Mouse (Mus musculus) heart, embryonic 11.5 days (tissue): Measurements from ENCODE around the gene Tnk2. TPM values are rescaled to one million over a fixed set of nuclear protein-coding genes. Genes with fewer than 3 reads are reported as not detected.

Experiments
- ATAC-seq: fragments of 200-750 bp; cut with Nextera tagmentation; replicated peaks from 2 replicates; pipeline ENCODE4 v1.8.0; 2017; ENCODE audit warnings: moderate library complexity; ENCODE audit not compliant: insufficient number of reproducible peaks, low FRiP score, low TSS enrichment
- H3K27ac ChIP-seq: fragments of 300-500 bp; sonication (generic); 2 replicates; pipeline ENCODE4 v1.5.1; 2014; ENCODE audit warnings: mild to moderate bottlenecking, low read depth, low read length
- H3K27me3 ChIP-seq: fragments of 300-500 bp; sonication (generic); 2 replicates; pipeline ENCODE4 v1.6.1; 2014; ENCODE audit warnings: mild to moderate bottlenecking, low read length, mixed read lengths; ENCODE audit not compliant: control insufficient read depth, insufficient read depth
- H3K36me3 ChIP-seq: fragments of 300-500 bp; sonication (generic); 2 replicates; pipeline ENCODE4 v1.6.1; 2014; ENCODE audit warnings: mild to moderate bottlenecking, low read length, moderate library complexity, mixed read lengths; ENCODE audit not compliant: control insufficient read depth, insufficient read depth
- H3K4me1 ChIP-seq: fragments of 300-500 bp; sonication (generic); 2 replicates; pipeline ENCODE4 v1.6.1; 2014; ENCODE audit warnings: low read length; ENCODE audit not compliant: control insufficient read depth, insufficient read depth
- H3K4me2 ChIP-seq: fragments of 300-500 bp; sonication (generic); 2 replicates; pipeline ENCODE4 v1.6.1; 2014; ENCODE audit warnings: mild to moderate bottlenecking, moderate library complexity
- H3K4me3 ChIP-seq: fragments of 300-500 bp; sonication (generic); 2 replicates; pipeline ENCODE4 v1.5.1; 2014; ENCODE audit warnings: low read depth, low read length
- H3K9ac ChIP-seq: fragments of 300-500 bp; sonication (generic); 2 replicates; pipeline ENCODE4 v1.6.1; 2014; ENCODE audit warnings: mild to moderate bottlenecking, low read depth, low read length, moderate library complexity
- H3K9me3 ChIP-seq: fragments of 300-500 bp; sonication (generic); replicated peaks from 2 replicates; pipeline ENCODE4 v1.6.1; 2016; ENCODE audit warnings: low read length; ENCODE audit not compliant: control insufficient read depth
- WGBS: fragments of 180-500 bp; shearing (Covaris S2); extraction: QIAGEN DNeasy Blood & Tissue Kit; methylation state at CpG from one replicate; pipeline ENCODE4 v1.1.7; 2014; ENCODE audit not compliant: insufficient replicate concordance; 5-methylcytosine and 5-hydroxymethylcytosine counted together
- polyA plus RNA-seq: library from polyadenylated mRNA; unstranded; fragments of >200 nt; fragmentation: Nextera tagmentation; extraction: Ambion mirVana; gene quantifications from 2 replicates; pipeline ENCODE4 v1.2.1, GENCODE M21; 2014

The Tnk2 gene
- polyA plus RNA-seq, 1 experiment from 2014 or later: 6.9 TPM

DNA sequence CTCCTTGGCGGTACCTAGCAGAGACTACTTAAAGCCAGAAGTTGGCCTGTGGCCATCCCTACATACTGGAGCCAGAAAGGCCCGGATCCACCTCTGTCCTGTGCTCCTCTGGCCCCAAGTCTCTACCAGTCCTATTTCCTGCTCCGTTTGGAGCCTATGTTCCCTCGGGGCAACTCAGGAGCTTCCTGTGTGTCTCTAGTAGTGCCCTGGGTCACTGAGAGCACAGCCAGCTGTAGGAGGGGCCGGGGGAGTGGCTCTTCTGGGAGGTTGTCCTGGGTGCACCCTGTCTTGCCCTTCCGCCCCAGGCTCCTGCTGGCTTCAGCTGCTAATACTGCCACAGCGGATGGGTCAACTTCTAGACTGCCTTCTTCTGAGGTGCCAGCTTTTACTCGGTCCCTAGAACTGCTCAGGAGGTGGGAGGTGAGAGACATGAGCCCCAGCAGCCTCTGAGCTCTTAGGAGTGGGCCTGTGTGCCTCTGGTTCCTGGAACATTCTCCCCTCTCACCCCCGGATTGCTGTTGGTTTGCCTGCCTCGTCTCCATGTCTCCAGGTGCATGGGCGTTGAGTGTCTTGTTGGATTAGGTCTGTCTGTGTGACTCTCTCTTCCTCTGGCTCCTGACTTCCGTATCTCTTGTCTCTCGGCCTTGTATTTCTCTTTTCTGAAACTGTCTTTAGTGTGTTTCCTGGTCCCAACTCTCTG lies 29.3 kb downstream of the Tnk2 start:
- WGBS: 74% methylated on average over 13 of the region's 13 CpGs
- H3K4me3 ChIP-seq: no peak overlapping the region
- 0 out of 2 replicates have a peak overlapping the region, but pooled peaks have one; percentile 6 for H3K27ac ChIP-seq
- H3K9ac ChIP-seq: 0 out of 2 replicates have a peak overlapping the region, but pooled peaks have one; percentile 16
- H3K4me2 ChIP-seq: peak overlapping the region; percentile 42
- peaks cover 36% of the 10 kb centered on the region for H3K4me1 ChIP-seq
- no peaks in the 10 kb centered on the region for H3K9me3 ChIP-seq
- H3K27me3 ChIP-seq: 0 out of 2 replicates have a peak, but pooled peaks cover 2% of the 10 kb centered on the region
- ATAC-seq: no peak
- H3K36me3 ChIP-seq: peaks cover 10% of the 10 kb centered on the region; the same call in 1 of the 2 replicates

DNA sequence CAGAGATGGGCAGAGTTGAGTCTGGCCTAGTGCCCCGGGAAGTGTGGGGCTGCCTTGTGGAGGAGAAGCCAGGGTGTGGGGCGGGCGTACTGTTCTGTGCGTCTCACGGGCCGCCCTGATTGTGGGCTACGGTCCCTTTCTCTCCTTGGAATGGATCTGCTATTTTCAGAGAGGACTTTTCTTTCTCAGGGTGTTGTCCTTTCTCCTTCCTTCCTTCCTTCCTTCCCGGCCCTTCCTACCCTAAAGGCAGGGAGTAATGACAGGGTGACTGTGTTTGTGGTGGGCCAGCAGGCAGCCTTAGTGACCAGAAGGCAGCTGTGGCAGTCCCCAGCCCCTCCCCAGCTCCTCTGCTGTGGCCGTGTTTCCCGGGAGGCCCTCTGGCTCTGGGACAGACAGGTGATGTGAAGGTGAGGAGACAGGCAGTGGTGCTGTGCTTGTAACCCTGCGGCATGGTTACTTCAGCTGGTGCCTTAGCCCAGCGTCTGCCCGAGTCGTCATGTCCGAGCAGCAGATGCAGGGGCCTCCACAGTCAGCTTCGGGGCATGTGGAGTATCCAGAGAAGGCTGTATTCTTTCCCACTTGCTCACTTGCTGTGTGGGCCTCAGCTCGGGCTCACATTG lies 30.6 kb downstream of the Tnk2 start:
- ATAC-seq: no peak
- no peak overlapping the region for H3K9ac ChIP-seq
- H3K4me1 ChIP-seq: peaks cover 34% of the 10 kb centered on the region
- H3K27me3 ChIP-seq: 0 out of 2 replicates have a peak, but pooled peaks cover 2% of the 10 kb centered on the region
- no peaks in the 10 kb centered on the region for H3K9me3 ChIP-seq
- H3K36me3 ChIP-seq: peaks cover 10% of the 10 kb centered on the region; the same call in 1 of the 2 replicates
- H3K4me3 ChIP-seq: no peak overlapping the region
- no peak overlapping the region for H3K27ac ChIP-seq
- H3K4me2 ChIP-seq: no peak overlapping the region
- 89% methylated on average over 17 of the region's 17 CpGs for WGBS

DNA sequence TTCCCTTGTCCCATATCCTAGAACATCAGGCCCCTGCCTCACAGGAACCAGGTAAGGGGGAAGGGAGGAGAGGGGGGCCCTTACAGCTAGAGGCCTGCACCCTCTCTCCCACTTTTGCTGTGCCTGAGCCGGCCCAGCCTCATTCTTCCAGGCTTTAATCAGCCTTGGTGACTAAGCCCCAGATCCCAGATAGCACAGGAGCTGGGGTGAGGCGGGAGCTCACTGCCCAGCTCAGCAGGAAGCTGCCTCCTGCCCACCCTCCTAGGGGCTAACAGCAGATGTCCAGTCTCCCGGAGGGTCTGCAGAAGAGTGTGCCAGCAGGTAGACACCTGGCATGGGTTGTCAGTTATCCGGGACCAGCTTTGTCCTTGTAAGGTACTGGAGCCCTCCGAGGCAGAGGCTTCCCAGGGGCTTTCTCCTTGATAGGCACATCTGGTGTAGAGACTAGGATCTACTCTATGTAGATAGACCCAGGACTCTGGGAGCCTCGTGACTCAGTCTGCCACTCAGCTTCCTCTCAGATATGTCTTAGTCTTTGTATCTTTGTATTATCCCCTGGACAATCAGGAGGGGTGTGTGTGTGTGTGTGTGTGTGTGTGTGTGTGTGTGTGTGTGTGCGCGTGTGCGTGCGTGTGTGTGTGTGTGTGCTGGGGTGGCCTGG lies 33.5 kb downstream of the Tnk2 start:
- Histone ChIP-seq H3K4me1 (peaks cover 15% of the 10 kb centered on the region; the same call in 1 of the 2 replicates), H3K4me2 (no peak overlapping the region), H3K4me3 (no peak overlapping the region), H3K9ac (no peak overlapping the region), H3K27me3 (0 out of 2 replicates have a peak, but pooled peaks cover 2% of the 10 kb centered on the region), H3K9me3 (no peaks in the 10 kb centered on the region), H3K36me3 (peaks cover 21% of the 10 kb centered on the region), H3K27ac (peak overlapping the region; percentile 35; the same call in 1 of the 2 replicates)
- ATAC-seq: no peak
- 67% methylated on average over 10 of the region's 10 CpGs for WGBS

DNA sequence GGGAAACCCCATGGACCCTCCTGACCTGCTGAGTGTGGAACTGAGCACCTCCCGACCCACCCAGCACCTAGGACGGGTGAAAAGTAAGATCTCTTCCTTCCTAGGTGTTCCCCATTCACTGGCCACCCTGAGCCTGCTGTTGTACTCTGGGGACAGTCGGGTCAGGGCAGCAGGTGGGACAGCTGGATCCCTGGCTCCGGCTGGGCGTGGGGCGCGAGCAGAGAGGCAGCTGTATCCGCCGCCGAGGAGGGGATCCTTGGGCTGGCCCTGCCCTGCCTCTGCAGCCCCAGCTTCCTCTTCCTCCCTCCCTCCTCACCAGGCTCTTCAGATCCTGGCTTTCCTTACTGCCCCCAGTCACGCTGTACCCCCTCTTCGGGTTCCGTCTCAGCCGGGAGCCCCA lies 34.2 kb downstream of the Tnk2 start:
- no peak overlapping the region for H3K4me2 ChIP-seq
- ATAC-seq: no peak
- 0 out of 2 replicates have a peak, but pooled peaks cover 2% of the 10 kb centered on the region for H3K27me3 ChIP-seq
- H3K4me1 ChIP-seq: peaks cover 7% of the 10 kb centered on the region; the same call in 1 of the 2 replicates
- H3K9me3 ChIP-seq: no peaks in the 10 kb centered on the region
- no peak overlapping the region for H3K4me3 ChIP-seq
- H3K27ac ChIP-seq: no peak overlapping the region
- peaks cover 21% of the 10 kb centered on the region for H3K36me3 ChIP-seq
- no peak overlapping the region for H3K9ac ChIP-seq
- 80% methylated on average over 14 of the region's 14 CpGs for WGBS

DNA sequence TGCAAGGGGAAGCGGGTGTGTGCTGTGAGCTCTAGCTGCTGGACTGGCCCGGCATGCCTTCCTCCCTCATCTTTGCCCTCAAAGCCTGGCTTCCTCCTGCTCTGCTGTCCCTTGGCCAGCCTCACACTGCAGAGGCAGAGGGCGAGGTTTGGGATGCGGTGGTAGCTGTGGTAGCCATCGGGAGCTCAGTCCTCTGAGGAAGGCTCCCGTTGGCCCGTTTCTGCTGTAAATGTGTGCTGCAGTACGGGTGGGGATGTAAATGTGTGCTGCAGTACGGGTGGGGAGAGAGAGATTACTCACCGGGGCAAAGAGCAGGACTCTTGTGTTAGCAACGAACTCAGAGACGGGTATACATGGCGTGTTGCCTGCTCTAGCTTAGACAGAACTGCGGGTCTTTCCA lies 35.1 kb downstream of the Tnk2 start:
- no peak overlapping the region for H3K27ac ChIP-seq
- no peaks in the 10 kb centered on the region for H3K9me3 ChIP-seq
- H3K4me2 ChIP-seq: no peak overlapping the region
- H3K27me3 ChIP-seq: 0 out of 2 replicates have a peak, but pooled peaks cover 2% of the 10 kb centered on the region
- no peak for ATAC-seq
- H3K4me3 ChIP-seq: no peak overlapping the region
- H3K36me3 ChIP-seq: peaks cover 21% of the 10 kb centered on the region
- H3K4me1 ChIP-seq: peaks cover 7% of the 10 kb centered on the region; the same call in 1 of the 2 replicates
- WGBS: 84% methylated on average over 14 of the region's 14 CpGs
- H3K9ac ChIP-seq: no peak overlapping the region

DNA sequence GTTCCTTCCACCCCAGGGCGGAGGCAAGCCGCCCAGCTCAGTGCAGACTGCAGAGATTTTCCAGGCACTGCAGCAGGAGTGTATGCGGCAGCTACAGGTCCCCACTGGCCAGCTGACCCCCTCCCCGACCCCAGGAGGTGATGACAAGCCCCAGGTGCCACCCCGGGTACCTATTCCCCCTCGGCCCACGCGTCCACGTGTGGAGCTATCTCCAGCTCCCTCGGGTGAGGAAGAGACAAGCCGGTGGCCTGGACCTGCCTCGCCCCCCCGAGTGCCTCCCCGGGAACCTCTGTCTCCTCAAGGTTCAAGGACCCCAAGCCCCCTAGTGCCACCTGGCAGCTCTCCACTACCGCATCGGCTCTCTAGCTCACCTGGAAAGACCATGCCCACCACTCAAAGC lies 36.3 kb downstream of the Tnk2 start:
- H3K4me2 ChIP-seq: no peak overlapping the region
- no peaks in the 10 kb centered on the region for H3K9me3 ChIP-seq
- no peak overlapping the region for H3K4me3 ChIP-seq
- no peak overlapping the region for H3K27ac ChIP-seq
- H3K9ac ChIP-seq: no peak overlapping the region
- WGBS: 89% methylated on average over 16 of the region's 16 CpGs
- 0 out of 2 replicates have a peak, but pooled peaks cover 2% of the 10 kb centered on the region for H3K27me3 ChIP-seq
- peaks cover 21% of the 10 kb centered on the region for H3K36me3 ChIP-seq
- peak; percentile 8; the same call in 1 of the 2 replicates for ATAC-seq
- H3K4me1 ChIP-seq: peaks cover 7% of the 10 kb centered on the region; the same call in 1 of the 2 replicates

DNA sequence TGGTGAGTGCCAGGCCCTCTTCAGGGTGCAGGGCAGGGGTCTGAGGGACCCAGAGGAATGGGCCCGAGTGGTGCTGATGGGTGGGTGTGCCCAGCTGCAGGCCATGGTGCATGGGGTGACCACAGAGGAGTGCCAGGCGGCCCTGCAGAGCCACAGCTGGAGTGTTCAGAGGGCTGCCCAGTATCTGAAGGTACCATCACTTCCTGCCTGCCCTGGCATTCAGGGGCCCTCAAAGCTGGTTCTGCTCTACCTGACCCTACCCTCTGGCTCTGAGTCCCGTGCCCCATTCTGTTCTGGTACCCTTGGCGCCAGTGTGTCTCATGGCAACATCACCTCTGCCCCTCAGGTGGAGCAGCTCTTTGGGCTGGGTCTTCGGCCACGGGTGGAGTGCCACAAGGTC lies 37.1 kb downstream of the Tnk2 start:
- peaks cover 7% of the 10 kb centered on the region; the same call in 1 of the 2 replicates for H3K4me1 ChIP-seq
- no peak overlapping the region for H3K9ac ChIP-seq
- ATAC-seq: 0 out of 2 replicates have a peak, but pooled peaks have one; percentile 23
- no peak overlapping the region for H3K4me3 ChIP-seq
- H3K27me3 ChIP-seq: 0 out of 2 replicates have a peak, but pooled peaks cover 2% of the 10 kb centered on the region
- peaks cover 17% of the 10 kb centered on the region for H3K36me3 ChIP-seq
- no peaks in the 10 kb centered on the region for H3K9me3 ChIP-seq
- H3K4me2 ChIP-seq: no peak overlapping the region
- H3K27ac ChIP-seq: no peak overlapping the region
- WGBS: 88% methylated on average over 6 of the region's 6 CpGs

DNA sequence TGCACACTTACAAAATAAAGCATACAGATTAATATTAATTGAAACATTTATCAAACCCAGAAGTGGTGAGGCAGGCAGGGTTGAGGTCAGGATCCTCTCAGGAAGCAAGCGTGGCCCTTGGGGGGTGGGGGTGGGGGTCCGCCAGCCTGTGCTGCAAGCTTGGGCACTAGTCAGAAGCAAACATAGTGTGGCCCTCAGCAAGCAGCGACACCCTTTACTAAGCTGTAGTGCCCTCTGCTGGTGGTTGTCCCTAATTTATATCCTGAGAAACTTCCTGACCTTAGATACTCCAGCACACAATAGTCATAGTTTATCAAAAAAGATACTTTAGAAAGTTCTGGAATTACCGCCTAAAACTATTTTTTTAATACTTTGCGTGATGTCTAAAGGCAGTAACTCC lies 38.5 kb downstream of the Tnk2 start:
- H3K9me3 ChIP-seq: no peaks in the 10 kb centered on the region
- no peak overlapping the region for H3K9ac ChIP-seq
- H3K36me3 ChIP-seq: peaks cover 14% of the 10 kb centered on the region
- H3K27ac ChIP-seq: no peak overlapping the region
- whole genome bisulfite sequencing: 31% methylated on average over 5 of the region's 5 CpGs
- no peaks in the 10 kb centered on the region for H3K27me3 ChIP-seq
- H3K4me1 ChIP-seq: peaks cover 4% of the 10 kb centered on the region; the same call in 1 of the 2 replicates
- no peak for ATAC-seq
- no peak overlapping the region for H3K4me2 ChIP-seq
- H3K4me3 ChIP-seq: no peak overlapping the region
